Mouse (Mus musculus): Measurements from ENCODE around the gene Tbc1d32.

DNA sequence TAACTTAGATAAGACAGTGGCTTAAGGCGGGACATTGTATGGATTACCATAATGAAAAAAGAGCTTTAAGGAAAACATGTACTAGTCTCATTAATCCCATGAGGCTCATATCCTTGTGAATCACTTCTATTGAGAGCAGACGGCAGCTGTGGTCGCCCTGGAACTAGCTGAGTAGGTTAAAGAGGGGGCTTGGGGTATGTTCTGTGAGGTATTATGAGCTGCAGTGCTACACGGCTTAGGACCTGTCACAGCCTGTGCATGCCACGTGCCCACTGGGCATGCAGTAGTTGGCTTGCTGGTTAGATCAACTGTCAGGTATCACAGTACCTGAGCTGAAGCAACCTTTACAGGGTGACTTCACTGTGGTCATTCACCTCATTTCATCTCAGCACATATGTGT lies 133.9 kb downstream of the Tbc1d32 start:
- TF ChIP-seq CTCF (IDR thresholded peaks at IDR 0.05; ENCODE audit: low read depth) = no peak
- no peak for TF ChIP-seq EP300 (IDR thresholded peaks at IDR 0.05; ENCODE audit: low read depth)
